Mouse (Mus musculus) E14TG2a.4 (cell line): ENCODE results near the gene Psmd14.

Experiments
- H3K27me3 ChIP-seq: 2 replicates; pipeline ENCODE4 v1.6.1; 2014; ENCODE audit warnings: low read length, control low read depth; ENCODE audit not compliant: insufficient read depth
- H3K36me3 ChIP-seq: 2 replicates; pipeline ENCODE4 v1.6.1; 2014; ENCODE audit warnings: low read length, control low read depth; ENCODE audit not compliant: insufficient read depth
- H3K4me1 ChIP-seq: replicated peaks from 2 replicates; pipeline ENCODE4 v1.6.1; 2014; ENCODE audit warnings: low read depth, low read length, control low read depth
- H3K4me3 ChIP-seq: replicated peaks from 2 replicates; pipeline ENCODE4 v1.5.1; 2014; ENCODE audit warnings: mild to moderate bottlenecking, low read length
- H3K9me3 ChIP-seq: 2 replicates; pipeline ENCODE4 v1.6.1; 2014; ENCODE audit warnings: low read length, control low read depth
- CTCF ChIP-seq: conservative IDR thresholded peaks from 2 replicates; pipeline ENCODE4 v1.5.1; 2014; ENCODE audit warnings: low read length
- NANOG ChIP-seq: IDR thresholded peaks from 2 replicates; pipeline ENCODE4 v1.6.1; 2014; ENCODE audit warnings: borderline replicate concordance, low read length, mixed read lengths
- POU5F1 ChIP-seq: IDR thresholded peaks from 2 replicates; pipeline ENCODE4 v1.6.1; 2014; ENCODE audit warnings: low read length, borderline replicate concordance

The Psmd14 gene

DNA sequence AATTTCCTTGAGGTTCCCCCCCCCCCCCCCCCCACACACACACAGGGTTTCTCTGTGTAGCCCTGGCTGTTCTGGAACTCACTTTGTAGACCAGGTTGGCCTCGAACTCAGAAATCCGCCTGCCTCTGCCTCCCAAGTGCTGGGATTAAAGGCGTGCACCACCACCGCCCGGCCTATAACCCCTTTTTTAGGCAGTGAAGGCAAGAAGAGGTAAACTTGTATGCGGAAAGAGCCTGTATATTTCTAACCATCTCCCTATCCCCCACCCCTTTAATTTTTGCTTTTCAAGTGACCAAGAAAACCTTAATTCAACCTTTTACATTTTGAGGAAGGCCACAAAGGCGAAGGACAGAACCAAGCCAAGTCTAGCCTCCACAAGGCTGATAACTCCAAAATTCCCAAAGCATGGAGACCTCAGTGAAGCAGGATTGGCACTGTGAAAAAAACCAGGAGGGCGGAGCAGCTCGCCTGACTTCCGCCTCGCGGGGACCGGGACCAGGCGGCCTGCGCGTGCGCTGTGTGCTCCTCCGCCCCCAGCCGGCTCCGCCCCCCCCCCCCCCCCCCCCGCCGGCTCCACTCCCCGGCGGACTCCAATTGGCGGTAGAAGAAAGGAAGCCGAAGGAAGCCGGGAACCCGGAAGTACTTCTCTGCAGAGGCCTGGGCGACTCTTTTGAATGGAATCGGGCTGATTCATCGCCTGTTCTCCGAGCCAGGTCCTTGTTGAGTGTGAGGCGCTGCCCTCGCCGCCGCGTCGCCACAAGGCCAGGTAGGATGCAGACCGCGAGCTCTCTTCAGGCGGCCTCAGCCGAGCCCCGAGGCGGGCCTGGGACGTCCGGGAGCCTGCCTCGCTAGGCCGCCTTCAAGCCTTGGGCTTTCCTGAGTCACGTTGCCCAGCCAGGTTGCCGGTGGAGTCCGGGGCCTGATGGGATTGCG lies at the start of gene Psmd14:
Gene Psmd14, plus strand, starts transcription at position 587 of the 933 bp plus-strand sequence.
- Histone ChIP-seq H3K4me1 (peaks cover 16% of the 10 kb centered on the region), H3K4me3 (peak within 1 kb of the TSS; percentile 97), H3K36me3 (peaks cover 9% of the 10 kb centered on the region), H3K9me3 (no peaks in the 10 kb centered on the region), H3K27me3 (no peaks in the 10 kb centered on the region)
- TF ChIP-seq POU5F1 = no peak
- no peak for TF ChIP-seq CTCF
- no peak for TF ChIP-seq NANOG

GRCm38 (mm10) chr2:61662833-61663232 lies 48.7 kb upstream of the Psmd14 start:
- TF ChIP-seq POU5F1 (no peak), CTCF (no peak), NANOG (no peak)
- no peak overlapping the region for H3K4me3 ChIP-seq
- H3K27me3 ChIP-seq = peaks cover 39% of the 10 kb centered on the region
- H3K4me1 ChIP-seq = peaks cover 7% of the 10 kb centered on the region
- no peaks in the 10 kb centered on the region for H3K36me3 ChIP-seq
- no peaks in the 10 kb centered on the region for H3K9me3 ChIP-seq

GRCm38 (mm10) chr2:61663573-61664241 lies 47.8 kb upstream of the Psmd14 start:
- H3K9me3 ChIP-seq = no peaks in the 10 kb centered on the region
- no peak for TF ChIP-seq POU5F1
- no peak for TF ChIP-seq NANOG
- no peak overlapping the region for H3K4me3 ChIP-seq
- H3K36me3 ChIP-seq = no peaks in the 10 kb centered on the region
- H3K4me1 ChIP-seq = peaks cover 7% of the 10 kb centered on the region
- H3K27me3 ChIP-seq = peaks cover 31% of the 10 kb centered on the region

- TF ChIP-seq POU5F1 (no peak), NANOG (no peak), CTCF (no peak)
- no peak overlapping the region for H3K4me3 ChIP-seq
- no peaks in the 10 kb centered on the region for H3K9me3 ChIP-seq
- peaks cover under 1% of the 10 kb centered on the region; the same call in 1 of the 2 replicates for H3K4me1 ChIP-seq
- H3K27me3 ChIP-seq = peaks cover 25% of the 10 kb centered on the region
- H3K36me3 ChIP-seq = no peaks in the 10 kb centered on the region
Measured at GRCm38 (mm10) chr2:61667420-61667819, 44.1 kb upstream of the Psmd14 start.

DNA sequence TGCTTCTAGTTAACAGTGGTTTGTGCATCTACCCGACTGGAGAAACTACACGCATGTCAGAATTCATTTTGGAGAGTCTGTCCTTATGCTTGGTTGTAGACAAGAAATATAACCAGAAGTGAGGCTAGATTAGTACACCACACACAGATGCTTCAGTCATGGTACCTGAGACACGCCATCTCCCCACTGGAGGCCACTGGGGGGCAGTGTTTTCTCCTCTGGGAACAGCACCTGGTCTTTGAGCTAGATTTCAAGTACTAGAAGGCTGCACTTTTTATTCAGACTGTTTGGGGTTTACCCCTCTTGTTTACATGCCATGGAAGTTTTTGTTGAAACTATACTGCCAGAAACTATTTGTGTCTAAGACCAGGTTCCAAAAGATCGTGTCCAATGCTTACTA lies 43.2 kb upstream of the Psmd14 start:
- H3K27me3 ChIP-seq = peaks cover 26% of the 10 kb centered on the region
- H3K9me3 ChIP-seq = no peaks in the 10 kb centered on the region
- H3K36me3 ChIP-seq = no peaks in the 10 kb centered on the region
- no peaks in the 10 kb centered on the region for H3K4me1 ChIP-seq
- TF ChIP-seq CTCF = peak; percentile 70
- TF ChIP-seq NANOG = no peak
- H3K4me3 ChIP-seq = no peak overlapping the region

DNA sequence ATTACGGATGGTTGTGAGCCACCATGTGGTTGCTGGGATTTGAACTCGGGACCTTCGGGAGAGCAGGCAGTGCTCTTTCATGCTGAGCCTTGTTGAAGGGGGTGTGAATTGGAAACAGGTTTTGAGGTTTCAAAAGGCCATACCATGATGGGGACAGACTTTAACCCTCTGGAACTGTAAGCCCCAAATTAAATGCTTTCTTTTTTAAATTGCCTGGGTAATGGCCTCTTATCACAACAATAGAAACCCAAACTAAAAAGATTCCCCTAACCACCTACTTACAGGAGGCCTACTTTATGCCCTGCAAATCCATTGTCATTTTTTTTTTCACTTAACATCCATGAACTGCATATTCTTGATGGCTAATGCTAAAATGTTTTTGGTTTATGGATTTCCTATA lies 36.9 kb upstream of the Psmd14 start:
- TF ChIP-seq NANOG (peak; percentile 72; the same call in 1 of the 2 replicates), POU5F1 (no peak), CTCF (no peak)
- no peaks in the 10 kb centered on the region for H3K9me3 ChIP-seq
- H3K4me1 ChIP-seq = no peaks in the 10 kb centered on the region

DNA sequence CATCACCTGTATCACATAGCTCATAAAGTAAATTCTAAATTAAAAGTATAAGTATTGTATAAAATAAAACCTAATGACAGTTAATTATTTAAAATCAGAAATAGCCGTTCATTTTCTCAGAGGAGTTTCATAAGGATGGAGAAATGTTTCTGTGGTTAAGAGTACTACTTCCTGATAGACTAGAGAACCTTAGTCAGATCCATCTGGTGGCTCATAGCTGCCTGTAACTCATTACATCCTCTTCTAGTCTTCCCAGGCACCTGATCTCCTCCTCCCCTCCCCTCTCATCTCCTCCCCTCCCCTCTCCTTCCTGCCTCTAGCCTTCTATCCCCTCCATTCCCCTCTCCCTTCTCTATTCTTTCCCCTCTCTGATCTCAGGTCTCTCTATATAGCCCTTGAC lies 29.9 kb upstream of the Psmd14 start:
- H3K4me3 ChIP-seq = no peak overlapping the region
- no peaks in the 10 kb centered on the region for H3K4me1 ChIP-seq
- TF ChIP-seq NANOG (no peak), POU5F1 (no peak), CTCF (no peak)
- no peaks in the 10 kb centered on the region for H3K9me3 ChIP-seq
- H3K27me3 ChIP-seq = peaks cover 19% of the 10 kb centered on the region
- no peaks in the 10 kb centered on the region for H3K36me3 ChIP-seq

More for the DNA sequence above, 36.9 kb upstream of the Psmd14 start:
- H3K4me3 ChIP-seq = no peak overlapping the region
- no peaks in the 10 kb centered on the region for H3K36me3 ChIP-seq
- peaks cover 36% of the 10 kb centered on the region for H3K27me3 ChIP-seq

DNA sequence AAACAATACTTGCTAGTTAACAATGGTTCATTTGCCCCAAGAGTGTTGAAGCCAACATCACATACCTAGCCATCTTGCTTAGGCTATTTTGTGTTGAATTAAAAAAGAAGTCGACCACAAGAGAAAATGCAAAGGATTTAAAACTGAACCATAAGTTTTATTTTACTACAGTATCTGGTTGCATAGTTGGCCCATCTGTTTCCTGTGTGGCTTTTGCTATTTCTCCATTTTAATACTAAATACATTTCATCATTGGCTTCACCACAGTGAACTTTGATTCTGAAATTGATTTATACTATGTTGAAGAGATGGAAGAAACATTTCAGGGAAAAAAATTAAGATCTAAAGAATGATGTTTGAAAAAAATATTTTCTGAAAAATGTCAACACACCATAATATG lies 25.0 kb upstream of the Psmd14 start:
- TF ChIP-seq NANOG (no peak), CTCF (no peak), POU5F1 (no peak)
- no peak overlapping the region for H3K4me3 ChIP-seq

DNA sequence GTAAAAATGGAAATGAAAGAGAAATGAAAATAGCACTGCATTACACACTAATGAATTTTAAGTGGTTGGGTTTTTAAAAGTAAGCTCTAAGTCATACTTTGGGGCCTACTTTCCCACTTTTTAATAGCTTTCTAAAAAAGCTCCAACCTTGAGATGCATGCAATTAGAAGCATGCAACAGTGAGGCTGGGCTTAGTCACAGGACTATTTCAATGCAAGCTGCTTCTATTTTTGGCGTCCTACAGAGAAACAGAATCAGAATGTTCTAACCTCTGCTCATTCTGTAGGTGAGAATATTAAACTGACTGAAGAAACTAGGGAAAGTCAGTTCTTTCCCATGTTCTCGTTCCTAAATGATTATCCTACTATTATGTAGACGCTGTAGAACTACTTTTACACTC lies 22.4 kb upstream of the Psmd14 start:
- Histone ChIP-seq H3K4me1 (no peaks in the 10 kb centered on the region), H3K27me3 (no peaks in the 10 kb centered on the region), H3K36me3 (no peaks in the 10 kb centered on the region), H3K4me3 (no peak overlapping the region), H3K9me3 (no peaks in the 10 kb centered on the region)
- no peak for TF ChIP-seq POU5F1
- TF ChIP-seq NANOG = no peak
- no peak for TF ChIP-seq CTCF

More for the DNA sequence above, 25.0 kb upstream of the Psmd14 start:
- no peaks in the 10 kb centered on the region for H3K9me3 ChIP-seq
- H3K36me3 ChIP-seq = no peaks in the 10 kb centered on the region
- 0 out of 2 replicates have a peak, but pooled peaks cover 3% of the 10 kb centered on the region for H3K27me3 ChIP-seq
- no peaks in the 10 kb centered on the region for H3K4me1 ChIP-seq
